Mouse (Mus musculus): ENCODE data around the gene Gkn3. TPM values are rescaled to one million over a fixed set of nuclear protein-coding genes. Genes with fewer than 3 reads are reported as not detected.

Gene Gkn3
- polyA plus RNA-seq, 1 experiment from 2014 or later, result 3.1 TPM

DNA sequence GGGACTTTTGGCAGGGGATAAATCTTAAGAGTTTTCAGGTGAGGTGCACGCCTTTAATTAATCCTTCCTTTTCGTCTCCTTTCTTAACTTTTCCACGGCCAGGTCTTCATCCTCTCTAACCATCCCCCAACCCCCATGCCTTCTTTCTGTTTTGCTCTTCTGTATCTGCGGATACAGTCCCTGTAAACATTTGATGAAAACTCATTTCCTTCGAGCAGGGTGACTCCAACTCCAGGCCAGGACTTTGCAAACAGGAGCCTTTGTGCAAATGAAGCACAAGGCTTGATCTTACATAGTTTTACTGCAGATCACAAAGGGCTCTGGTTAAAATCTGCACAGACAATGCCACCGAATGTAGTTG is 52.8 kb downstream of the Gkn3 start:
- Histone ChIP-seq H3K27ac (peak overlapping the region; percentile 97), H3K36me3 (no peaks in the 10 kb centered on the region), H3K9ac (no peak overlapping the region), H3K4me2 (peak overlapping the region; percentile 70), H3K4me3 (peak overlapping the region; percentile 73), H3K27me3 (no peaks in the 10 kb centered on the region), H3K4me1 (peaks cover 30% of the 10 kb centered on the region), H3K9me3 (no peaks in the 10 kb centered on the region)
- peak; percentile 20; the same call in 1 of the 2 replicates for ATAC-seq (ENCODE audit: borderline replicate concordance, extremely low read depth, low FRiP score, low TSS enrichment)
- WGBS, result 27% methylated on average over 6 of the region's 6 CpGs

DNA sequence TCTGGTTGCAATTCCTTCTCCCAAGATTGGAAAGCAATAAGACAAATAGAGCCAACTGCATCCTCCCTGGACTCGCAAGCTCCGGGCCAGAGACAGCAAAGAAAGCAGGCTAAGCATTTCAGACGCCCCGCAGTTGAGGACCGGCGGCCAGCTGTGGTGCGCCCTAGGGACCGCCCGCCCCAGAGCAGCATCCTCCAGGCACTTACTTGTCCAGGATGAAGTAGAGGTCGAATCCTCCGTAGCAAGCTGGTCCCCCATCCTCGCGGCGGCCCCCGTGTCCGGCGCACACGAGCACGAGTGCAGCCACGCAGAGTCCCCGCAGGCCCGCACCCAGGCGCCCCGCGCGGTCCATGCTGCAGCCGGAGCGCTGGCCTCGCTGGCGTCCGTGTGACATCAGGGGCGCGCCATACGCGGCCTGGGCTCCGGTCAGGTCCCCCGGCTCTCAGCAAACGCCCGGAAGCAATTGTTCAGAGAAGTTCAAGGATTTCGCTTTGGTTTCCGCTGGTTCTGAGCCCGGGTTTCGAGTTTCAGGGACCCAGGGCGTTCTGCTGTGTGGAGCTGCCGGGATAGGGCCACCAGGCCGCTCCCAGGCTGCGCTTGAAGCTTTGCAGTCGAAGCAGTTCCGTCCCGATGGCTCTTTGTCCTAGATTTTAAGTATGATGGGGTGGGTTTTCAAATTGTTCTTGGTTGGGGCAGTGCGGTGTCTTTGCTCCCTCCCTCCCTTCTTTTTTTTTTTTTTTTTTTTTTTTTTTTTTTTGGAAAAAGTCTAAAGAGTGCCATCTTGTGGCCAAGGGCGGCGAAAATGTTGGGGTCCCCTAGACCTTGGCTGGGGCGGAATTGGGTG is 53.4 kb downstream of the Gkn3 start, which contains the start of gene Antxr1:
Gene Antxr1, minus strand, starts transcription at position 731 of the 844 bp plus-strand sequence.
- Histone ChIP-seq H3K27me3 (no peaks in the 10 kb centered on the region), H3K9ac (peak within 1 kb of the TSS; percentile 81), H3K4me3 (peak within 1 kb of the TSS; percentile 73), H3K27ac (peak within 1 kb of the TSS; percentile 97), H3K4me1 (peaks cover 36% of the 10 kb centered on the region), H3K36me3 (no peaks in the 10 kb centered on the region), H3K9me3 (no peaks in the 10 kb centered on the region), H3K4me2 (peak within 1 kb of the TSS; percentile 70)
- under 1% methylated on average over 54 of the region's 54 CpGs for WGBS
- ATAC-seq (ENCODE audit: borderline replicate concordance, extremely low read depth, low FRiP score, low TSS enrichment), result peak; percentile 79

GRCm38 (mm10) chr6:87334361-87335090 is 54.2 kb downstream of the Gkn3 start:
- peak overlapping the region; percentile 97 for H3K27ac ChIP-seq
- no peaks in the 10 kb centered on the region for H3K9me3 ChIP-seq
- no peak for ATAC-seq (ENCODE audit: borderline replicate concordance, extremely low read depth, low FRiP score, low TSS enrichment)
- 5% methylated on average over 11 of the region's 11 CpGs for WGBS
- H3K27me3 ChIP-seq, result no peaks in the 10 kb centered on the region
- peak overlapping the region; percentile 70 for H3K4me2 ChIP-seq
- H3K4me1 ChIP-seq, result peaks cover 36% of the 10 kb centered on the region
- peak overlapping the region; percentile 73 for H3K4me3 ChIP-seq
- no peaks in the 10 kb centered on the region for H3K36me3 ChIP-seq
- peak overlapping the region; percentile 81 for H3K9ac ChIP-seq

Other genes starting within 250 kb of the Gkn3 start
- 12.0 and 13.6 TPM in 2 replicates for gene Antxr1, start 53.1 kb downstream of the Gkn3 start, polyA plus RNA-seq (2015; fragmentation: Nextera tagmentation; extraction: Ambion mirVana)
- not detected in 2 replicates for gene Gkn1, start 38.0 kb downstream of the Gkn3 start, polyA plus RNA-seq (2015; fragmentation: Nextera tagmentation; extraction: Ambion mirVana)
- 0.26 TPM in 1 of 2 replicates, not detected in the other for gene Gkn2, start 15.6 kb downstream of the Gkn3 start, polyA plus RNA-seq (2015; fragmentation: Nextera tagmentation; extraction: Ambion mirVana)
- gene Bmp10, start 40.1 kb upstream of the Gkn3 start, polyA plus RNA-seq (2015; fragmentation: Nextera tagmentation; extraction: Ambion mirVana), result 0.05 TPM in 2 replicates
- gene Arhgap25, start 144.3 kb upstream of the Gkn3 start, polyA plus RNA-seq (2015; fragmentation: Nextera tagmentation; extraction: Ambion mirVana), result 8.3 and 8.7 TPM in 2 replicates
- 2.5 and 2.6 TPM in 2 replicates for gene Prokr1, start 201.8 kb upstream of the Gkn3 start, polyA plus RNA-seq (2015; fragmentation: Nextera tagmentation; extraction: Ambion mirVana)